Mouse (Mus musculus) midbrain, postnatal 0 days (tissue): ENCODE results near the gene Twf1. TPM values are rescaled to one million over a fixed set of nuclear protein-coding genes. Genes with fewer than 3 reads are reported as not detected.

Experiments used
- ATAC-seq: fragments of 200-750 bp; cut with Nextera tagmentation; 2 replicates; pipeline ENCODE4 v1.8.0; 2017; ENCODE audit warnings: moderate number of reproducible peaks, mild to moderate bottlenecking, moderate TSS enrichment, moderate library complexity; ENCODE audit not compliant: low FRiP score
- DNase-seq: peaks from one replicate; pipeline ENCODE4 v3.0.0-alpha.2; 2015; ENCODE audit warnings: low spot score
- H3K27ac ChIP-seq: fragments of 300-500 bp; sonication (generic); 2 replicates; pipeline ENCODE4 v1.5.1; 2014; ENCODE audit warnings: low read depth, mild to moderate bottlenecking, low read length, mixed read lengths
- H3K27me3 ChIP-seq: fragments of 300-500 bp; sonication (generic); 2 replicates; pipeline ENCODE4 v1.6.1; 2014; ENCODE audit warnings: low read length, control low read depth, mixed read lengths; ENCODE audit not compliant: insufficient read depth
- H3K36me3 ChIP-seq: fragments of 300-500 bp; sonication (generic); 2 replicates; pipeline ENCODE4 v1.6.1; 2014; ENCODE audit warnings: low read length, control low read depth, mixed read lengths; ENCODE audit not compliant: insufficient read depth
- H3K4me1 ChIP-seq: fragments of 300-500 bp; sonication (generic); 2 replicates; pipeline ENCODE4 v1.6.1; 2014; ENCODE audit warnings: mild to moderate bottlenecking, control low read depth, antibody characterized with exemption, low read length, mixed read lengths; ENCODE audit not compliant: insufficient read depth
- H3K4me2 ChIP-seq: fragments of 300-500 bp; sonication (generic); 2 replicates; pipeline ENCODE4 v1.6.1; 2014; ENCODE audit warnings: low read depth, mild to moderate bottlenecking, low read length, mixed read lengths; ENCODE audit not compliant: poor library complexity, severe bottlenecking
- H3K4me3 ChIP-seq: fragments of 300-500 bp; sonication (generic); 2 replicates; pipeline ENCODE4 v1.5.1; 2014; ENCODE audit warnings: low read depth, mild to moderate bottlenecking, low read length, moderate library complexity
- H3K9ac ChIP-seq: fragments of 300-500 bp; sonication (generic); replicated peaks from 2 replicates; pipeline ENCODE4 v1.6.1; 2014; ENCODE audit warnings: mild to moderate bottlenecking, low read length, moderate library complexity, mixed read lengths; ENCODE audit not compliant: poor library complexity, severe bottlenecking
- H3K9me3 ChIP-seq: fragments of 300-500 bp; sonication (generic); 2 replicates; pipeline ENCODE4 v1.6.1; 2016; ENCODE audit warnings: low read length, control low read depth
- CTCF ChIP-seq: IDR thresholded peaks from 2 replicates; pipeline ENCODE4 v1.5.1; 2016; ENCODE audit warnings: antibody characterized with exemption, mild to moderate bottlenecking
- WGBS: fragments of 180-500 bp; shearing (Covaris S2); extraction: QIAGEN DNeasy Blood & Tissue Kit; methylation state at CpG from one replicate; pipeline ENCODE4 v1.1.7; 2014; 5-methylcytosine and 5-hydroxymethylcytosine counted together
- polyA plus RNA-seq: library from polyadenylated mRNA; unstranded; fragments of >200 nt; fragmentation: Nextera tagmentation; extraction: Ambion mirVana; gene quantifications from 2 replicates; pipeline ENCODE4 v1.2.1, GENCODE M21; 2015
- total RNA-seq: library from RNA; depleted of rRNA; stranded (reverse); fragments of >200 nt; gene quantifications from 2 replicates; pipeline ENCODE4 v1.2.3, GENCODE M21; 2014

The Twf1 gene
- total and polyA plus RNA-seq, 2 experiments from 2014 or later = 35.3 to 65.6 TPM

GRCm38 (mm10) chr15:94584738-94585137, 5.0 kb downstream of the Twf1 start:
- Histone ChIP-seq H3K9ac (no peak overlapping the region), H3K27me3 (no peaks in the 10 kb centered on the region), H3K4me1 (no peaks in the 10 kb centered on the region), H3K4me3 (no peak overlapping the region), H3K27ac (no peak overlapping the region), H3K9me3 (no peaks in the 10 kb centered on the region), H3K4me2 (no peak overlapping the region), H3K36me3 (peaks cover 45% of the 10 kb centered on the region)
- peak; percentile 41 for TF ChIP-seq CTCF
- WGBS = 89% methylated on average over 4 of the region's 4 CpGs
- DNase-seq = peak; percentile 12
- ATAC-seq = no peak

GRCm38 (mm10) chr15:94583153-94583552, 6.5 kb downstream of the Twf1 start:
- TF ChIP-seq CTCF = no peak
- H3K4me3 ChIP-seq = no peak overlapping the region
- H3K9ac ChIP-seq = no peak overlapping the region
- H3K27ac ChIP-seq = no peak overlapping the region
- 91% methylated on average over 10 of the region's 10 CpGs for WGBS
- no peaks in the 10 kb centered on the region for H3K27me3 ChIP-seq
- H3K9me3 ChIP-seq = no peaks in the 10 kb centered on the region
- H3K4me2 ChIP-seq = no peak overlapping the region
- no peaks in the 10 kb centered on the region for H3K4me1 ChIP-seq
- peaks cover 47% of the 10 kb centered on the region for H3K36me3 ChIP-seq
- ATAC-seq = no peak
- no peak for DNase-seq

GRCm38 (mm10) chr15:94582000-94582593, 7.6 kb downstream of the Twf1 start:
- Histone ChIP-seq H3K27ac (no peak overlapping the region), H3K4me2 (no peak overlapping the region), H3K36me3 (peaks cover 47% of the 10 kb centered on the region), H3K4me3 (no peak overlapping the region), H3K9ac (no peak overlapping the region), H3K4me1 (no peaks in the 10 kb centered on the region), H3K9me3 (no peaks in the 10 kb centered on the region), H3K27me3 (no peaks in the 10 kb centered on the region)
- DNase-seq = no peak
- WGBS = 56% methylated on average over 7 of the region's 7 CpGs
- no peak for ATAC-seq
- TF ChIP-seq CTCF = no peak

GRCm38 (mm10) chr15:94574566-94575268, 15.0 kb downstream of the Twf1 start:
- Histone ChIP-seq H3K4me3 (no peak overlapping the region), H3K4me1 (no peaks in the 10 kb centered on the region), H3K9ac (no peak overlapping the region), H3K9me3 (no peaks in the 10 kb centered on the region), H3K27me3 (no peaks in the 10 kb centered on the region), H3K27ac (no peak overlapping the region), H3K4me2 (no peak overlapping the region), H3K36me3 (0 out of 2 replicates have a peak, but pooled peaks cover 3% of the 10 kb centered on the region)
- 70% methylated on average over 4 of the region's 4 CpGs for WGBS
- DNase-seq (no peak), ATAC-seq (no peak)
- TF ChIP-seq CTCF = no peak

GRCm38 (mm10) chr15:94572746-94573145, 16.9 kb downstream of the Twf1 start:
- Histone ChIP-seq H3K4me2 (no peak overlapping the region), H3K27me3 (no peaks in the 10 kb centered on the region), H3K4me1 (no peaks in the 10 kb centered on the region), H3K36me3 (no peaks in the 10 kb centered on the region), H3K4me3 (no peak overlapping the region), H3K9ac (no peak overlapping the region), H3K27ac (no peak overlapping the region), H3K9me3 (no peaks in the 10 kb centered on the region)
- no peak for ATAC-seq
- peak; percentile 47 for TF ChIP-seq CTCF
- DNase-seq = peak; percentile 22
- WGBS = 69% methylated on average over 7 of the region's 8 CpGs

GRCm38 (mm10) chr15:94571501-94571900, 18.2 kb downstream of the Twf1 start:
- Histone ChIP-seq H3K27ac (no peak overlapping the region), H3K9ac (no peak overlapping the region), H3K4me2 (no peak overlapping the region), H3K4me1 (no peaks in the 10 kb centered on the region), H3K27me3 (no peaks in the 10 kb centered on the region), H3K9me3 (no peaks in the 10 kb centered on the region), H3K4me3 (no peak overlapping the region), H3K36me3 (no peaks in the 10 kb centered on the region)
- DNase-seq = peak; percentile 38
- TF ChIP-seq CTCF = no peak
- no peak for ATAC-seq
- WGBS = 77% methylated on average over 4 of the region's 4 CpGs
